Mouse (Mus musculus) liver, embryonic 14.5 days (tissue): ENCODE results near the gene Msrb1. TPM values are rescaled to one million over a fixed set of nuclear protein-coding genes. Genes with fewer than 3 reads are reported as not detected.

Experiments used
- ATAC-seq: fragments of 200-750 bp; cut with Nextera tagmentation; 2 replicates; pipeline ENCODE4 v1.8.0; 2017; ENCODE audit warnings: moderate number of reproducible peaks, mild to moderate bottlenecking, moderate library complexity; ENCODE audit not compliant: insufficient read depth
- DNase-seq, 3 experiments: peaks; one replicate each; pipeline ENCODE4 v3.0.0-alpha.2; 2012 to 2013; ENCODE audit warnings: low read depth in 3 of 3, low spot score in 3 of 3
- H3K27ac ChIP-seq: fragments of 300-500 bp; sonication (generic); 2 replicates; pipeline ENCODE4 v1.5.1; 2014; ENCODE audit warnings: moderate library complexity, mild to moderate bottlenecking, control low read depth, inconsistent platforms
- H3K27me3 ChIP-seq: fragments of 300-500 bp; sonication (generic); 2 replicates; pipeline ENCODE4 v1.6.1; 2014; ENCODE audit warnings: mild to moderate bottlenecking, low read length, moderate library complexity; ENCODE audit not compliant: control insufficient read depth, insufficient read depth
- H3K36me3 ChIP-seq: fragments of 300-500 bp; sonication (generic); replicated peaks from 2 replicates; pipeline ENCODE4 v1.6.1; 2014; ENCODE audit warnings: low read depth; ENCODE audit not compliant: control insufficient read depth, insufficient read depth
- H3K4me1 ChIP-seq, 2 experiments: fragments of 200-500 bp in 1 of 2; fragments of 300-500 bp in 1 of 2; sonication (generic) in 1 of 2; replicated peaks; 2 replicates each; pipeline ENCODE4 v1.6.1; 2012 to 2014; ENCODE audit warnings: antibody characterized with exemption in 1 of 2, inconsistent platforms in 1 of 2, low read length in 1 of 2; ENCODE audit not compliant: control insufficient read depth in 2 of 2, insufficient read depth in 2 of 2
- H3K4me2 ChIP-seq: fragments of 300-500 bp; sonication (generic); 2 replicates; pipeline ENCODE4 v1.6.1; 2014; ENCODE audit warnings: low read depth, mild to moderate bottlenecking, control low read depth, moderate library complexity
- H3K4me3 ChIP-seq, 2 experiments: fragments of 200-500 bp in 1 of 2; fragments of 300-500 bp in 1 of 2; sonication (generic) in 1 of 2; 2 replicates each; pipeline ENCODE4 v1.5.1; 2012 to 2014; ENCODE audit warnings: low read depth in 2 of 2, low read length in 2 of 2, mild to moderate bottlenecking in 2 of 2, control low read depth in 1 of 2, inconsistent platforms in 1 of 2, moderate library complexity in 1 of 2; ENCODE audit not compliant: insufficient read depth in 1 of 2
- H3K9ac ChIP-seq: fragments of 300-500 bp; sonication (generic); replicated peaks from 2 replicates; pipeline ENCODE4 v1.6.1; 2014; ENCODE audit warnings: mild to moderate bottlenecking, control low read depth, moderate library complexity
- H3K9me3 ChIP-seq: fragments of 300-500 bp; sonication (generic); 2 replicates; pipeline ENCODE4 v1.6.1; 2016; ENCODE audit warnings: low read length, mixed read lengths; ENCODE audit not compliant: control insufficient read depth
- CTCF ChIP-seq: IDR thresholded peaks from 2 replicates; pipeline ENCODE4 v1.5.1; 2016; ENCODE audit warnings: antibody characterized with exemption, low read depth, control low read depth
- EP300 ChIP-seq: IDR thresholded peaks from 2 replicates; pipeline ENCODE4 v1.6.1; 2016; ENCODE audit warnings: antibody characterized with exemption, low read depth
- WGBS: fragments of 180-500 bp; shearing (Covaris S2); extraction: QIAGEN DNeasy Blood & Tissue Kit; methylation state at CpG from one replicate; pipeline ENCODE4 v1.1.7; 2014; ENCODE audit not compliant: insufficient replicate concordance; 5-methylcytosine and 5-hydroxymethylcytosine counted together
- polyA plus RNA-seq, 2 experiments: library from polyadenylated mRNA; depleted of rRNA in 1 of 2; stranded (reverse) in 1 of 2; unstranded in 1 of 2; fragments of >200 nt; fragmentation: Nextera tagmentation in 1 of 2; extraction: Ambion mirVana in 1 of 2; gene quantifications; 2 replicates each; pipeline versions ENCODE4 v1.2.1 to v1.2.3; 2012 to 2014

Gene Msrb1
- polyA plus RNA-seq, 2 experiments: 25.4 to 28.9 TPM

- H3K9me3 ChIP-seq: no peaks in the 10 kb centered on the region
- H3K27ac ChIP-seq: no peak overlapping the region
- TF ChIP-seq CTCF (no peak), EP300 (no peak)
- ATAC-seq (no peak), DNase-seq (no peak)
- H3K27me3 ChIP-seq: peaks cover 5% of the 10 kb centered on the region; the same call in 1 of the 2 replicates
- WGBS: 35% methylated on average over 22 of the region's 22 CpGs
- H3K4me2 ChIP-seq: no peak overlapping the region
- H3K9ac ChIP-seq: no peak overlapping the region
- H3K4me1 ChIP-seq: no peaks in the 10 kb centered on the region
- no peak overlapping the region for H3K4me3 ChIP-seq
- H3K36me3 ChIP-seq: no peaks in the 10 kb centered on the region
These were observed 28.8 kb downstream of the Msrb1 start for GRCm38 (mm10) chr17:24765016-24765905.

GRCm38 (mm10) chr17:24766266-24766875 lies 29.9 kb downstream of the Msrb1 start:
- Histone ChIP-seq H3K27me3 (peaks cover 5% of the 10 kb centered on the region; the same call in 1 of the 2 replicates), H3K4me2 (no peak overlapping the region), H3K4me1 (no peaks in the 10 kb centered on the region), H3K27ac (no peak overlapping the region), H3K9me3 (no peaks in the 10 kb centered on the region), H3K9ac (no peak overlapping the region), H3K4me3 (no peak overlapping the region), H3K36me3 (no peaks in the 10 kb centered on the region)
- TF ChIP-seq CTCF (no peak), EP300 (no peak)
- no peak for ATAC-seq
- WGBS: 29% methylated on average over 12 of the region's 12 CpGs
- DNase-seq: no peak

DNA sequence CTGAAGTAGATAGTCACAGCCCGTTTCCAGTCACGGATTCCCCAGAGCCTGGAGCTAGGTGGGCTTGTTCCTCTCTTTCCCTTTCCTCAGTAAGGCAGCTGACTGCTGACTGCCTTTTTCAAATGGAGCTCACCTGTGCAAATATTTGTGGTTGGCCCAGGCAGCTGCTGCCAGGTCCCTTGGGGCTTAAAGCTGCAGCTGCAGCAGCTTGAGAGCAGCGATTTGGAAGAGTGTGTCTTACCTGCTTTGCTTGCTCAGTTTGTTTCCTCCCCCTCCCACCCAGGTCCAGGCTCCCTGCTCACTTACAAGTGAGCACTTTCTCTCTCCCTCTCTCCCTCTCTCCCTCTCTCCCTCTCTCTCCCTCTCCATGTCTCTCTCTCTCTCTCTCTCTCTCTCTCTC lies 32.7 kb downstream of the Msrb1 start:
- Histone ChIP-seq H3K4me1 (no peaks in the 10 kb centered on the region), H3K36me3 (no peaks in the 10 kb centered on the region), H3K4me2 (no peak overlapping the region), H3K27me3 (peaks cover 5% of the 10 kb centered on the region; the same call in 1 of the 2 replicates), H3K9me3 (no peaks in the 10 kb centered on the region), H3K27ac (no peak overlapping the region), H3K4me3 (no peak overlapping the region), H3K9ac (no peak overlapping the region)
- TF ChIP-seq EP300: no peak
- TF ChIP-seq CTCF: no peak
- DNase-seq (no peak), ATAC-seq (no peak)
- WGBS: 40% methylated on average over 3 of the region's 3 CpGs

- ATAC-seq: no peak
- Histone ChIP-seq H3K4me3 (no peak overlapping the region), H3K36me3 (no peaks in the 10 kb centered on the region), H3K9ac (no peak overlapping the region), H3K27me3 (peaks cover 4% of the 10 kb centered on the region; the same call in 1 of the 2 replicates), H3K9me3 (no peaks in the 10 kb centered on the region), H3K27ac (no peak overlapping the region), H3K4me1 (no peaks in the 10 kb centered on the region), H3K4me2 (no peak overlapping the region)
- TF ChIP-seq CTCF (peak; percentile 54), EP300 (no peak)
- 63% methylated on average over 5 of the region's 5 CpGs for WGBS
- no peak for DNase-seq
These were observed 36.8 kb downstream of the Msrb1 start for GRCm38 (mm10) chr17:24773241-24773640.

DNA sequence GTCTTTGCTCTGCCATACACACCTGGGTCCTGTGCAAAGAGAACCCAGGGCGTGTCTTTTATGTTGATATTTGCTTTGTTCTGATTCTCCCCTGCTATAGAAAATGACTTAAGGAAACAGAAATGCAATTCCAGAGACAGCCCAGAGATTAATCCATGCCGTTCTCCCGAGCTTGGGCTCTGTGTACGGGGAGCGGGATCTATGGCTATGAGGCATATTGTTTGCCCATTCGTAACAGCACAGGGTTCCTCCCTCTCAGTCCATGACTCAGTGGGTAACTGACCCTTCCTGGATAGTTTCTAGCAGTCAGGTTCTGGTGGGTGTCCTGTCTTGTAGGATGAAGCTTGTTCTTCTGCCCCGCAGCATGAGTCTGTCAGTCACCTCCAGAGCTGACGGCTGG lies 38.7 kb downstream of the Msrb1 start:
- TF ChIP-seq CTCF: no peak
- TF ChIP-seq EP300: no peak
- Histone ChIP-seq H3K9me3 (no peaks in the 10 kb centered on the region), H3K27me3 (no peaks in the 10 kb centered on the region), H3K9ac (no peak overlapping the region), H3K36me3 (no peaks in the 10 kb centered on the region), H3K4me2 (no peak overlapping the region), H3K27ac (no peak overlapping the region), H3K4me3 (no peak overlapping the region), H3K4me1 (no peaks in the 10 kb centered on the region)
- WGBS: 68% methylated on average over 8 of the region's 8 CpGs
- no peak for DNase-seq
- no peak for ATAC-seq
